Mouse (Mus musculus): ENCODE data around the gene Dusp8. TPM values are rescaled to one million over a fixed set of nuclear protein-coding genes. Genes with fewer than 3 reads are reported as not detected.

Gene Dusp8
- polyA plus RNA-seq, 1 experiment from 2014 or later = 0.48 TPM

- no peak for DNase-seq (ENCODE audit: low spot score)
- Histone ChIP-seq H3K9ac (ENCODE audit: low read length) (no peak overlapping the region), H3K4me2 (ENCODE audit: low read depth, severe bottlenecking) (no peak overlapping the region), H3K27ac (replicated peaks; ENCODE audit: low read depth, low read length) (no peak overlapping the region), H3K9me3 (ENCODE audit: control insufficient read depth, low read length) (no peaks in the 10 kb centered on the region), H3K4me3 (ENCODE audit: low read depth, low read length) (no peak overlapping the region), H3K4me1 (ENCODE audit: control insufficient read depth, insufficient read depth, low read length) (no peaks in the 10 kb centered on the region), H3K27me3 (ENCODE audit: control insufficient read depth, insufficient read depth, low read length) (no peaks in the 10 kb centered on the region), H3K36me3 (ENCODE audit: control insufficient read depth, insufficient read depth, low read length) (no peaks in the 10 kb centered on the region)
- ATAC-seq (ENCODE audit: insufficient number of reproducible peaks, low FRiP score, low TSS enrichment, low read depth) = no peak
Measured at GRCm38 (mm10) chr7:142050536-142050935, 45.1 kb downstream of the Dusp8 start.

- Histone ChIP-seq H3K4me2 (ENCODE audit: low read depth, severe bottlenecking) (no peak overlapping the region), H3K4me1 (ENCODE audit: control insufficient read depth, insufficient read depth, low read length) (no peaks in the 10 kb centered on the region), H3K9ac (ENCODE audit: low read length) (no peak overlapping the region), H3K27me3 (ENCODE audit: control insufficient read depth, insufficient read depth, low read length) (no peaks in the 10 kb centered on the region), H3K9me3 (ENCODE audit: control insufficient read depth, low read length) (no peaks in the 10 kb centered on the region), H3K27ac (replicated peaks; ENCODE audit: low read depth, low read length) (no peak overlapping the region), H3K4me3 (ENCODE audit: low read depth, low read length) (no peak overlapping the region), H3K36me3 (ENCODE audit: control insufficient read depth, insufficient read depth, low read length) (no peaks in the 10 kb centered on the region)
- DNase-seq (ENCODE audit: low spot score) (no peak), ATAC-seq (ENCODE audit: insufficient number of reproducible peaks, low FRiP score, low TSS enrichment, low read depth) (no peak)
- WGBS = 53% methylated on average over 1 of the region's 1 CpGs
Measured at GRCm38 (mm10) chr7:142045932-142046331, 49.7 kb downstream of the Dusp8 start.

GRCm38 (mm10) chr7:142045344-142045743, 50.3 kb downstream of the Dusp8 start:
- no peak for ATAC-seq (ENCODE audit: insufficient number of reproducible peaks, low FRiP score, low TSS enrichment, low read depth)
- H3K27ac ChIP-seq (replicated peaks; ENCODE audit: low read depth, low read length) = no peak overlapping the region
- 51% methylated on average over 2 of the region's 2 CpGs for WGBS
- H3K9ac ChIP-seq (ENCODE audit: low read length) = no peak overlapping the region
- H3K4me3 ChIP-seq (ENCODE audit: low read depth, low read length) = no peak overlapping the region
- no peak for DNase-seq (ENCODE audit: low spot score)
- H3K27me3 ChIP-seq (ENCODE audit: control insufficient read depth, insufficient read depth, low read length) = no peaks in the 10 kb centered on the region
- no peaks in the 10 kb centered on the region for H3K9me3 ChIP-seq (ENCODE audit: control insufficient read depth, low read length)
- H3K36me3 ChIP-seq (ENCODE audit: control insufficient read depth, insufficient read depth, low read length) = no peaks in the 10 kb centered on the region
- no peak overlapping the region for H3K4me2 ChIP-seq (ENCODE audit: low read depth, severe bottlenecking)
- no peaks in the 10 kb centered on the region for H3K4me1 ChIP-seq (ENCODE audit: control insufficient read depth, insufficient read depth, low read length)

- Histone ChIP-seq H3K36me3 (ENCODE audit: control insufficient read depth, insufficient read depth, low read length) (no peaks in the 10 kb centered on the region), H3K4me2 (ENCODE audit: low read depth, severe bottlenecking) (no peak overlapping the region), H3K4me1 (ENCODE audit: control insufficient read depth, insufficient read depth, low read length) (no peaks in the 10 kb centered on the region), H3K9ac (ENCODE audit: low read length) (no peak overlapping the region), H3K27me3 (ENCODE audit: control insufficient read depth, insufficient read depth, low read length) (no peaks in the 10 kb centered on the region), H3K9me3 (ENCODE audit: control insufficient read depth, low read length) (no peaks in the 10 kb centered on the region), H3K27ac (replicated peaks; ENCODE audit: low read depth, low read length) (no peak overlapping the region), H3K4me3 (ENCODE audit: low read depth, low read length) (no peak overlapping the region)
- ATAC-seq (ENCODE audit: insufficient number of reproducible peaks, low FRiP score, low TSS enrichment, low read depth) (no peak), DNase-seq (ENCODE audit: low spot score) (no peak)
- 92% methylated on average over 3 of the region's 3 CpGs for WGBS
Measured at GRCm38 (mm10) chr7:142040756-142041155, 54.9 kb downstream of the Dusp8 start.

GRCm38 (mm10) chr7:142037553-142038170, 58.0 kb downstream of the Dusp8 start:
- no peaks in the 10 kb centered on the region for H3K27me3 ChIP-seq (ENCODE audit: control insufficient read depth, insufficient read depth, low read length)
- no peak overlapping the region for H3K4me3 ChIP-seq (ENCODE audit: low read depth, low read length)
- DNase-seq (ENCODE audit: low spot score) (peak; percentile 47), ATAC-seq (ENCODE audit: insufficient number of reproducible peaks, low FRiP score, low TSS enrichment, low read depth) (no peak)
- H3K27ac ChIP-seq (replicated peaks; ENCODE audit: low read depth, low read length) = no peak overlapping the region
- no peak overlapping the region for H3K4me2 ChIP-seq (ENCODE audit: low read depth, severe bottlenecking)
- no peaks in the 10 kb centered on the region for H3K4me1 ChIP-seq (ENCODE audit: control insufficient read depth, insufficient read depth, low read length)
- H3K9me3 ChIP-seq (ENCODE audit: control insufficient read depth, low read length) = no peaks in the 10 kb centered on the region
- WGBS = 73% methylated on average over 4 of the region's 4 CpGs
- no peak overlapping the region for H3K9ac ChIP-seq (ENCODE audit: low read length)
- no peaks in the 10 kb centered on the region for H3K36me3 ChIP-seq (ENCODE audit: control insufficient read depth, insufficient read depth, low read length)

GRCm38 (mm10) chr7:142035048-142035811, 60.4 kb downstream of the Dusp8 start:
- no peak for DNase-seq (ENCODE audit: low spot score)
- Histone ChIP-seq H3K4me3 (ENCODE audit: low read depth, low read length) (no peak overlapping the region), H3K36me3 (ENCODE audit: control insufficient read depth, insufficient read depth, low read length) (no peaks in the 10 kb centered on the region), H3K4me2 (ENCODE audit: low read depth, severe bottlenecking) (no peak overlapping the region), H3K27ac (replicated peaks; ENCODE audit: low read depth, low read length) (no peak overlapping the region), H3K9ac (ENCODE audit: low read length) (no peak overlapping the region), H3K9me3 (ENCODE audit: control insufficient read depth, low read length) (no peaks in the 10 kb centered on the region), H3K4me1 (ENCODE audit: control insufficient read depth, insufficient read depth, low read length) (no peaks in the 10 kb centered on the region), H3K27me3 (ENCODE audit: control insufficient read depth, insufficient read depth, low read length) (no peaks in the 10 kb centered on the region)
- WGBS = 60% methylated on average over 2 of the region's 2 CpGs
- ATAC-seq (ENCODE audit: insufficient number of reproducible peaks, low FRiP score, low TSS enrichment, low read depth) = no peak

- DNase-seq (ENCODE audit: low spot score) = no peak
- Histone ChIP-seq H3K4me1 (ENCODE audit: control insufficient read depth, insufficient read depth, low read length) (no peaks in the 10 kb centered on the region), H3K36me3 (ENCODE audit: control insufficient read depth, insufficient read depth, low read length) (no peaks in the 10 kb centered on the region), H3K27ac (replicated peaks; ENCODE audit: low read depth, low read length) (no peak overlapping the region), H3K4me2 (ENCODE audit: low read depth, severe bottlenecking) (no peak overlapping the region), H3K9ac (ENCODE audit: low read length) (no peak overlapping the region), H3K4me3 (ENCODE audit: low read depth, low read length) (no peak overlapping the region), H3K27me3 (ENCODE audit: control insufficient read depth, insufficient read depth, low read length) (no peaks in the 10 kb centered on the region), H3K9me3 (ENCODE audit: control insufficient read depth, low read length) (no peaks in the 10 kb centered on the region)
- ATAC-seq (ENCODE audit: insufficient number of reproducible peaks, low FRiP score, low TSS enrichment, low read depth) = no peak
- WGBS = 88% methylated on average over 2 of the region's 2 CpGs
Measured at GRCm38 (mm10) chr7:142034198-142034597, 61.4 kb downstream of the Dusp8 start.

- no peak overlapping the region for H3K9ac ChIP-seq (ENCODE audit: low read length)
- H3K4me3 ChIP-seq (ENCODE audit: low read depth, low read length) = no peak overlapping the region
- no peaks in the 10 kb centered on the region for H3K4me1 ChIP-seq (ENCODE audit: control insufficient read depth, insufficient read depth, low read length)
- no peaks in the 10 kb centered on the region for H3K9me3 ChIP-seq (ENCODE audit: control insufficient read depth, low read length)
- no peak overlapping the region for H3K4me2 ChIP-seq (ENCODE audit: low read depth, severe bottlenecking)
- ATAC-seq (ENCODE audit: insufficient number of reproducible peaks, low FRiP score, low TSS enrichment, low read depth) (no peak), DNase-seq (ENCODE audit: low spot score) (no peak)
- H3K36me3 ChIP-seq (ENCODE audit: control insufficient read depth, insufficient read depth, low read length) = no peaks in the 10 kb centered on the region
- no peak overlapping the region for H3K27ac ChIP-seq (replicated peaks; ENCODE audit: low read depth, low read length)
- H3K27me3 ChIP-seq (ENCODE audit: control insufficient read depth, insufficient read depth, low read length) = no peaks in the 10 kb centered on the region
Measured at GRCm38 (mm10) chr7:142030073-142030472, 65.6 kb downstream of the Dusp8 start.

All from limb, embryonic 11.5 days (tissue).